Mouse (Mus musculus): ENCODE results near the gene Cetn4.

Gene Cetn4

DNA sequence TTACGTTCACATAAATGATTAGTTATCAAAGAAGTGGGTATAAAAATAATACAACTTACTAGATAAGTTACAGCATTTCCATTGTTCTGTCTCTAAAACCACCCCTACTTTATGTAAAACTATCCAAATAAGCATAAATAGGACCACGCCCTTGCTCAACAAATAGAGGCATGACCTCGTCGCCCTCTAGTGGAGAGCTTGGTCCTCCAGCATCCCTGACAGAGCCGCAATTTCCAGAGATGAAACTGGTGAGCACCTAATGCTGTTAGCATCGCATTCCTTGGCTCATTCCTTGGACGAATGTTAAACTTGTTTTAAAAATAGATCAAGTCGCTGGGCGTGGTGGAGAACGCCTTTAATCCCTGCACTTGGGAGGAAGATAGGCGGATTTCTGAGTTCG is 9.8 kb downstream of the Cetn4 start:
- DNase-seq (ENCODE audit: low spot score in 2 of 2), result no peak

DNA sequence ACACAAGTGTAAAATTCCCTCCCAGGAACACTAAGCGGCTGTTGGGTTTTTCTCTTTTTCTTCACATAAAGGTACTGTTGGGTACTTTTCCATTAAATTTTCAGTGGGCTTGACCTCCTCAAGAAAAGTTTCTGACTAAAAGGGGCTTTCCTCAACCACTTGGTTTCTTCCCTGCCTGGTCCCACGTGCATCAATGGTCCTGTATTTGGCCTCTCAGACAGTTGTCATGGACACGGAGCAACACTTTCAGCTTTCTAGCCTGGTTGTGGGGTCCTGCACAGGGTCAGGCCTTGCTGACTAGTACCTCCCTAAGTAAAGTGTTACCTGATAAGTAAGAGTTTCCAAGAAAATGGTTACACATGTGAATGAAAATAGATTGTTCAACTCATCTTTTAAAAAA is 13.0 kb downstream of the Cetn4 start:
- no peak for DNase-seq (ENCODE audit: low spot score in 2 of 2)

DNA sequence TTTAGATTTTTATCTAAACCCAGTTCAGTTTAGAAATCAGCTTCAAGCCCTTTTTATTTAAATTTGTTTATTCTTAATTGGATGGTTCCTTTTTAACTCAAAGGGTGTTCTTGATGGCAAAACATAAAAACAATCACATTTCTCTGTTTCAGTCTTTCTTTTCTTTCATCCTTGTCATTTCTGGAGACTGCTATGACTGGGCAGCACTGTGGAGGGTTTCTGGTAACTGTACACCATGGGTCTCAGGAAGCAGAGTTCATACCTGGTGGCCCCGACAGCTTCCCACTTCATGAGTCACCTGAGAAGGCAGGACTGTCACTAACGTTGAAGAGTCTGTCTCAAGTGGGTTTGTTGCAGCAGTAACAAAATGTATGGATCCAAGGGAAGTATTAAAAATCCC is 19.9 kb downstream of the Cetn4 start:
- DNase-seq (ENCODE audit: low spot score in 2 of 2), result no peak

DNA sequence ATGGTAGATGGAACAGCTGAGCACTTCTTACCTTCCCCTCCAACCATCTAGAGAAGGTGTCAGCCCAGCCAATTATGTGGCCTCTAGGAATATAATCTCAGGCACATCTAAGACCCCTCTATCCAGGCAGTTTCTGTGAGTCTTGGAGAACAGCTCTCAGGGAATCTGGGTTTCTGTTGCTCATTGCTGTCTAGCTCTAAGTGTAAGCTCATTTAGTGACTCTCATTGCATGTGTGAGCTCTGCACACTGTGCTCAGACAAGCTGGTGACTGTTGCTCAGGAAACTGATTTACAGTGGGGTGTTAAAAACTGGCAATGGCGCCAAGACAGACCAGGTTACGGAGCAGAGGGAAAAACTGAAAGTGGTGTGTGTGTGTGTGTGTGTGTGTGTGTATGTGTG is 20.6 kb downstream of the Cetn4 start:
- DNase-seq (ENCODE audit: low spot score in 2 of 2), result no peak

DNA sequence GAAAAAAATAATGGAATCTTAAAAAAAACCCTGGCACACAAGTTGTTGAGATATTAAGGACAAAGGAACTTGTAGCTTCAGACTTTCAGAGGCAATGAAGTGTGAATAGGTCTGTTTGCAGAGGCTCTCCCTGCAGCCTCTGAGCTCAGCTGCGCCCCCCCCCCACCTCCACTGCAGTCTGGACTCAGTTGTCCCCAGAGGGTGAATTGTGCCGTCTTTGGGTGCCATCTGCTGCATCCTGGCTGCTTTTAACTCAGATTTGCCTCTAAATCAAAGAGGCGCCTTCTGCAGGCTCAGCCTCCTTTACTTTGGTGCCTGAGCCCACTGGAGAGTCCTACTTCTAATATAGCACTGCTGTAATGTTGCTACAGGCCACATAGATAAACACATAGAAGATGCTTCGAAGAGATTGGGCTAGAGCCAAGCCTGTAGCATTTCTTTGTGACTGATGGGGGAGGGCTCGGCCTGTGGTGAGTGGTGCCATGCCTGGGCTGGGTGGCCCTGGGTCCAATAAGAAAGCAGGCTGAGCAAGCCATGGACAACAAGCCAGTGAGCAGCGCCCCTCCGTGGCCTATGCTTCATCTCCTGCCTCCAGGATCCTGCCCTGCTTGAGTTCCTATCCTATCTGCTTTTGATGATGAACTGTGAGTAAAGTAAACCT is 21.5 kb downstream of the Cetn4 start:
- no peak for DNase-seq (ENCODE audit: low spot score in 2 of 2)

DNA sequence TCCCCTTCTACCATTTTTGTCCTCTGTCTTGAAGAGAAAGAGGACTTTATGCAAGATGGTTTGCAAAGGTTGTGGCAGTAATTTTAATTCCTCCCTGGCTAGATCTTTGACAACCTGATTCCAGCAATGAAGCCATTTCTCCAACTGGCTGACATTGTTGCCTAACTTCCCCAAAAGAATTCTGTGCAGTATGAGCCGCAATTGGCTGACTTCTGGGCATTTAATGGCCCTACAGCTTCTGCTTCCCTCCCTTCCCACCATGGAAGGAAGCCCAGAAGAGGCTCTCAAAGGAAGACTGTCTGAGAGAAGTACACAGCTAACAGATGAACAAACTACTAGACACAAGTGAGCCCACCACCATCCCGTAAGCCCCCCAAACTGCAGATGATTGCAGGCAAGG is 23.3 kb downstream of the Cetn4 start:
- no peak for DNase-seq (ENCODE audit: low spot score in 2 of 2)

DNA sequence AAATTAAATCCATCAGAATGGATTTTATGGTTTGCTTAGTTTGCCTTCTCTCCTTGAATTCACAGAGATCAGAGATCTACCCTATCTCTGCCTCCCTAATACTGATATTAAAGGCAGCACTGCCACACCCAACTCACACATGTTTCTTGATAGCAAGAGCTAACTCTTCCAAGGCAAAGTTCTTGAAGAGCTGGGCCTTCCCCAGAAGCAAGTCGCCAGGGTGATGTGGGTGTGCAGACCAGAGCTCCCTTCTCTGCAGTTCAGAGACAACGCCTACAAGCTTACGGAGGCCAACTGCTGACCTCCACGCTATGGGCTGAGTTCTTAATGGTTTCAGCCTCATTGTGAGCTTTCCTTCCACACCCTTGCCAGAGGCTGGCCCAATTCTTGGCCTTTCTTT is 29.3 kb downstream of the Cetn4 start:
- no peak for DNase-seq (ENCODE audit: low spot score in 2 of 2)

DNA sequence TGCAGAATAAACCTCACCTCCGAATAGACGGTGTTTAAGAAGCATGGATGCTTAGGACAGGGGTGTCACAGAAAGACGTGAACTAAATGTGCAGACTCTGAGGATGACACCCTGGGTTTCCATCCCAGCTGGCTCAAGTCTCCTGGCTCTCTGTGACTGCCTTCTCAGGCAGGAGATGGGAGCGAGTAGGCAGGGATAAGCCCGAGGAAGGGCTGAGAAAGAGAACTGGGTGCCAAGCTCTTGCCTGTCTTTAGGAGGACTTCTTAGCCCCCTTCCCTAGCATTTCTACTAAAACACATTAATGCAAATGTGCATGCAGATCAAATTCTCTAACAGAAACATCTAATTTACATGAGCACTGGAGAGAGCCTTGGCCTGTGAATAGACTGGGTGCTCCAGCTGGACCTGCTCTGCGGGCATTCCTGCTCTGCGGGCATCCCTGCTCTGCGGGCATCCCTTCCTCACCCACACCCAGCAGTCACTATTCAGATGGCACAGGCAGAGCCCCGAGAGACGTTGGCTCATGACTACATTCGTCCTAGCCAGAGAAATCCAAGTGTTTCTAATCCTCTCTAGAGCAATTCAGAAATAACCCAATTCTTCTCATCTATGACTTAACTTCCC is 30.1 kb downstream of the Cetn4 start:
- DNase-seq (ENCODE audit: low spot score in 2 of 2), result no peak

DNA sequence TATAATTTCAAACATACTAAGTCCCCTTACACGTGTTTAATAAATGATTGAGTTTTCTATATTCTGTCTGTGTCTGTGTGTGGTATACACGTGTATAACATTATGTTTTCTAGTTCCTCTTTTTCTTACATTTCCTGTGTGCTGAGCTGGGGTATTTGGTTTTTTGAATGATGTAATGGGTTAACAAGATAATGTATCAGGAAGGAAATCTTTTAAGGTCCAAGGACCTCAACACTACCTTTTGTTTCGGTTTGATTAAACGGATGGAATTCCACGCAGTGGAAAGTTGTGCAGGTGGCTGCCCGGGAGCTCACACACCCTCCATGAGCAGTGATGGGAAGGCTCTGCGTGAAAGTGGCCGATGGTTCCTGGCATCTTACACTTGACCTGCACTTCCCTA is 31.6 kb downstream of the Cetn4 start:
- DNase-seq (ENCODE audit: low spot score in 2 of 2), result no peak

DNA sequence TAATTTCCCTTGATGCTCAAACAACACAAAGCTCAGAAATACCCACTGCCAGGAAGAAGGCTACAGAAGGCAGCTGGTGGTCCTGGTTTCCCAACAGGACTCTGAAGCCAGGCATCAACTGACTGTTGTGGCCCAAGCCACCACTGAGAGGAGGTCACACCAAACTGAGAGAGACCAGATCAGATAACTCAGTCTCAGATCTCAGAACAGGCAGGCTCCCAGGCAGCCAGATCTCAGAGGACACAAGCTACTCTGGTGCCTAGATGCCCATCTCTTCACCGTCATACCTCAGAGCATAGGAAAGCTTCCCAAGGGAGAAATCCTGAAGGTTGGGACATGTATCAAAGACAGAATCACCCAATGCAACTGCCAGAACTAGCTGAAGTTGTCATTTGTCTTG is 32.3 kb downstream of the Cetn4 start:
- DNase-seq (ENCODE audit: low spot score in 2 of 2), result no peak

DNA sequence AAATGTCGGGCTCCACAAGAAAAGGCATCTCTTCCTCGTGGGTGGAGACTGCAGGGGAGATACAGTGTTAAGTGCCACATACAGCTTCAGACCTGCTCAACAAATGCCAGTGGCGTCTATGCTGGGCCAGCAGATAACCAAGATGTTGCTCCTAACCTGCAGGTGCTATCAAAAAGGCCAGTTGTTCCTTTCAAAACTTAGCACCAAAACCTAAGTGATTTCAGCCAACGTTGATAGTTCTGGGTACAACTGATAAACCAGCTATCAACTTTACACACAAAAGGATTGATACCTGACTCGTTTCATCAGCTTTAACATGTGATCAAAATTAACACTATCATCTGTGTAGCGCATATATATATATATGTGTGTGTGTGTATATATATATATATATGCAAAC is 37.8 kb downstream of the Cetn4 start:
- no peak for DNase-seq (ENCODE audit: low spot score in 2 of 2)

DNA sequence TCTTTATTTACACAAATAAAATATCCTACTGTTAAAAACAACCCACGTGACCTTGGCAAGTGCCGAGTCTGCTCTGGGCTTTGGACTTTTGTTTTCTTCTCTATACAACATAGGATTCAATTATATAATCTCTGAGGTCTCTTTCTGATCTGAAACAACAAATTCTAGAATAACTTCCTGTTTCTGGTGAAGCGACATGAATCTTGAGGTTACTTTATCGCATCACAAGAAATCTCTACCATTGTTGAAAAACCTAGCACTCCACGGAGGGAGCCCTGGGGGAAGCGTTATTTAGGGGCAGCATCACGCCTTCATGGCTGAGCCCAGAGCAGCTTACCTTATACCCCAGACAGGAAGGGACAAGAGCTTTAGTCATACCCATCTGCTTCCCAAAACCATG is 39.4 kb downstream of the Cetn4 start:
- no peak for DNase-seq (ENCODE audit: low spot score in 2 of 2)

DNA sequence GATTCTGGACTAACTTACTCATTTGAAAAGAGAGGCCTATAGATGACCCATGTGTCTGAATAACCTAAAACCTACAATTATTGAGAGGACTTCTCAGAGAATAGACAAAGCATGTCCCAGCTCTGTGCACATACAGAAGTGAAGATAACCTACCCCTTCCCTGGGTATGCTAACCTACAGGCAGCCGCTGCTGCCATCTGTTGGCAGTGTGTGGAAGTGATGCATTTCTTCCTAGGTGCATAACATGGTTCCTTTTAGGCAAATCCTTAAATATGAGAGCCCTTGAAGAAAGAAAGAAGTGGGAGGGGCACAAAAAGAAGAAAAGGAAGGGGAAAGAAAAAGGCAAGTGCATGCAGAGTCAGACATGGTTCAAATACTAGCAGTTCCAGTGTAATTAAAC is 41.3 kb downstream of the Cetn4 start:
- peak; percentile 15 to 19 for DNase-seq (ENCODE audit: low spot score in 2 of 2)

DNA sequence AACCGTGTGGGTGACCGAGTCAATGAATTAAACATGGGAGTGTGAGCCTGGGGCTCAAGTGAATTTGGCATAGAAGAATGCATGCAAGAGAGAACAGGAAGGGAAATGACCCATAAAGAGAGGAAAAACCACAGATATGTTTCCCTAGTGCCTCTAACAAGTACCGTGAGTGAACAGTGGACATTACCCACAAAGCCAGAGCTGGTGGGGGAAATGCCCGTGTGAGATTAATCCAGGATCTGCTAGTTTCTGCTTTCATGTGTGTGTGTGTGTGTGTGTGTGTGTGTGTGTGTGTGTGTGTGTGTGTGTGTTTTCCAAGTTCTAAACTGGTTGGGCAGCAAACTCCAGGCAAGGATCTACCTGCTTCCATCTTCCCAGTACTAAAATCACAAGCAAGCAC is 42.6 kb downstream of the Cetn4 start:
- no peak for DNase-seq (ENCODE audit: low spot score in 2 of 2)

DNA sequence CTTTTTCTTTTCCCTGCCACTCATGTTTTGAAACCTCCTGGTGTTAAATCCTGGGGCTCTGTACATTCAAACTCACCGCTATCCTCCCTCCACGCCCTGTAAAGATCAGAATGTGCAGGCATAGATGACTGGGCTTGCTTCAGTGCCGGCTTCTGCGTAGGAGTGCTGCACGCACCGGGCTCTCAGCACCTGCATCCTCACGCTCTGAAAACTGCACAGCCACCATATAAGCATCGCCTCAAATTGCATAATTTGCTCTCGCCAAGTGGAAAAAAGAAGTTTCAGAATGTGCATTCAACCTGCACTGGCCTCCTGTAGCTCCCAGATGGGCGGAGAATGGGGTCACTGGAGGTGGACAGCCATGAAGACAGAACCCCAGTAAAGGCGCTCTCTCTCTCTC is 44.2 kb downstream of the Cetn4 start:
- DNase-seq (ENCODE audit: low spot score in 2 of 2), result no peak

DNA sequence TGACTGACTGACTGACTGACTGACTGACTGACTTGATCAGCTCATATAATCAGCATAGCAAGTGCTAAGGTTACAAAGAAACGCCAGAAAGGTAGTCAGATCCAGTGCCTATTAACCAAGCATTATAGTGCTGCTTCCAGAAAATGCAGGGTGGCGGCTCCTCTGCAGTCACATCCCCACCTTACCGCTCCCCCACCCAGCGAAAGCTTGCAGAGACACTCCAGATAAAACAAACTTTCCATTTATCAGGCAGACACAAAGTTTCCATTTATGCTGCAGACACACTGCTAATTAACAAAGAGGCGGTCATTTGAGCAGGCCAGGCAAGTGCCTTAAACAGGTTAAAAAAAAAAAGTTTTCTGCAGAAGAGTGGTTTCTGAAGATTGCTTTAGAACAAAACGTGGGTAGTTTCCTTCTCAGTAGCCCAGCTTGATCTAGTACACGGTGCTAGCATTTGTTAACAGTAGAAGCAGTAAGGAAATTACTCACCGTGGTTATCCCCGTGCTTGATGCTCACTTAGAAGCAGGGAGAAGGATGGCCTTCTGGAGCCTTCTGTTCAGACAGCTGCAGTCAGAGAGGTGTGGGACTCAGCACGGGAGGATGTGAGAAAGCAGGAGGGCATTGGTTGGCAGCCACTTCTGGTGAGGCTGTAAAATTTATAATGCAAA is 53.0 kb downstream of the Cetn4 start:
- DNase-seq (ENCODE audit: low spot score in 2 of 2), result no peak

DNA sequence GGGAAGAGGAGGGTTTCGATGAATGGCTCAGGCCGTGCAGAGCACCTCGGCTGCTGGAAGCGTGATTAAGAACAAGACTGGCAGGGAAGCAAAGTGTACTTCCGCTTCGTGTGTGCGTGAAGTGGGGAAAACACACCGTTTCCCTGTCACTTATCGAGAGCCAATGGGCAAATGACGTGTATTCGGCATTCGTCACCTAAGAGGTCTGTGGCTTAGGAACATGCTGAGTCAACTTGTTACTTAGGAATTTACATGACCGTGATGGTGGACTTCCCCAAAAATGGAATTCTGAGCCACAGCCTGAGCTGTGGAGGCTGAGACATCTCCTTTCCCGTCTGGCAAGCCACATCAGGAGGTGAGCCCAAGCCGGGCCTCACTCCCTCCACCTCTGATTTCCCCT is 54.7 kb downstream of the Cetn4 start:
- no peak for DNase-seq (ENCODE audit: low spot score in 2 of 2)

Measured in urinary bladder, adult 18-20 months (tissue).